16 mouse cellular contexts compared by ENCODE assay signal in genomic region chr1:70067404-70067803, GRCm38 (mm10).
A peak's percentile ranks its signal among the peaks of the same experiment; 100 is the strongest.
DNase-seq lines count a peak whose midpoint lies in the region; ATAC-seq lines count a peak whose summit lies in the region.
"Had no signal": no experiment of that assay in that cellular context is flagged by ENCODE, and none has a peak within 500 bp of the region (broad histone marks: within the 10 kb centered on the region; RNA-seq: fewer than 3 reads in every experiment).

No protein-coding gene starts in this region.

- peak; percentile 99 for ATAC-seq in frontal cortex, adult (ENCODE audit: low TSS enrichment)
- ATAC-seq: forebrain, embryonic 14.5 days; forebrain, postnatal 0 days; Patski had no signal

- DNase-seq in frontal cortex, postnatal 25 days (ENCODE audit: low spot score in 2 of 2) = no peak
- DNase-seq in layer of hippocampus, adult 9-11 months = peak; percentile 23
- DNase-seq in layer of hippocampus, postnatal 10 days (ENCODE audit: low spot score in 2 of 2) = no peak
- DNase-seq in mesoderm, embryonic 11.5 days (ENCODE audit: low read depth, low spot score) = peak; percentile 4
- DNase-seq in adrenal gland, postnatal 36 days = no peak
- DNase-seq: adrenal gland, postnatal 10 days; B cell, adult 2 months; cerebellum, adult 18-20 months; cerebellum, adult 9-10 months; cerebellum, postnatal 14 days; forebrain, postnatal 0 days; gastrocnemius, postnatal 10 days; heart, adult 11 months had no signal

Comparison
In these comparisons a context has a peak if more than half of its experiments do, and no peak if none do; other contexts are left out.
1. DNase-seq: peak in layer of hippocampus, adult 9-11 months (single experiment) and mesoderm, embryonic 11.5 days (single experiment); none in frontal cortex, postnatal 25 days (0 of 2), layer of hippocampus, postnatal 10 days (0 of 2) and adrenal gland, postnatal 36 days (0 of 2).